Mouse (Mus musculus) heart, adult 2 months (tissue): Measurements from ENCODE around the gene 1700024P04Rik. TPM values are rescaled to one million over a fixed set of nuclear protein-coding genes. Genes with fewer than 3 reads are reported as not detected.

Experiments
- DNase-seq, 2 experiments: peaks; one replicate each; pipeline ENCODE4 v3.0.0; 2021
- H3K27ac ChIP-seq: fragments of 200-600 bp; 2 replicates; pipeline ENCODE4 v1.8.1; 2022
- H3K27me3 ChIP-seq: fragments of 200-500 bp; 2 replicates; pipeline ENCODE4 v1.6.1; 2012; ENCODE audit warnings: mild to moderate bottlenecking, low read length, inconsistent platforms, mixed read lengths; ENCODE audit not compliant: control insufficient read depth, insufficient read depth
- H3K36me3 ChIP-seq: fragments of 200-500 bp; 2 replicates; pipeline ENCODE4 v1.6.1; 2012; ENCODE audit warnings: low read length, inconsistent platforms; ENCODE audit not compliant: control insufficient read depth, insufficient read depth
- H3K4me1 ChIP-seq: fragments of 200-500 bp; 2 replicates; pipeline ENCODE4 v1.6.1; 2011; ENCODE audit warnings: low read length; ENCODE audit not compliant: control insufficient read depth, insufficient read depth
- H3K4me3 ChIP-seq: fragments of 200-600 bp; 2 replicates; pipeline ENCODE4 v1.8.1; 2022
- H3K79me2 ChIP-seq: fragments of 200-500 bp; replicated peaks from 2 replicates; pipeline ENCODE4 v1.6.1; 2012; ENCODE audit warnings: mild to moderate bottlenecking, inconsistent platforms, low read length, moderate library complexity, mixed read lengths; ENCODE audit not compliant: control insufficient read depth, insufficient read depth
- H3K9ac ChIP-seq: fragments of 200-500 bp; 2 replicates; pipeline ENCODE4 v1.6.1; 2012; ENCODE audit warnings: low read depth, mild to moderate bottlenecking, control low read depth, inconsistent platforms, low read length, mixed read lengths
- CTCF ChIP-seq: fragments of 200-600 bp; IDR thresholded peaks from 2 replicates; pipeline ENCODE4 v1.8.1; 2022; ENCODE audit warnings: antibody characterized with exemption, mild to moderate bottlenecking, moderate library complexity
- EP300 ChIP-seq: fragments of 200-500 bp; IDR thresholded peaks from 2 replicates; pipeline ENCODE4 v1.6.1; 2011; ENCODE audit warnings: low read depth, low read length, control low read depth; ENCODE audit not compliant: insufficient read depth
- POLR2A ChIP-seq: fragments of 200-500 bp; IDR thresholded peaks from 2 replicates; pipeline ENCODE4 v1.6.1; 2011; ENCODE audit warnings: mild to moderate bottlenecking, low read depth, low read length, control low read depth; ENCODE audit not compliant: insufficient read depth
- WGBS: fragments of 180-500 bp; shearing (Covaris S2); methylation state at CpG from one replicate; pipeline ENCODE4 v1.1.7; 2018; 5-methylcytosine and 5-hydroxymethylcytosine counted together
- intact Hi-C: fragments of 180-260 bp; cut with DNase I; formaldehyde crosslinking; loops from one replicate; pipeline ENCODE4 v1.15.1; 2025
- polyA plus RNA-seq: library from polyadenylated mRNA; depleted of rRNA; stranded (reverse); fragments of >200 nt; gene quantifications from 2 replicates; pipeline ENCODE4 v1.2.3, GENCODE M21; 2012
- total RNA-seq, 2 experiments: library from RNA; stranded (reverse); gene quantifications; 2 replicates each; pipeline ENCODE4 v1.2.3; 2021

The 1700024P04Rik gene
- total and polyA plus RNA-seq, 3 experiments: not detected

- Histone ChIP-seq H3K4me1 (peaks cover 2% of the 10 kb centered on the region), H3K79me2 (no peaks in the 10 kb centered on the region), H3K4me3 (no peak overlapping the region), H3K27ac (no peak overlapping the region), H3K36me3 (no peaks in the 10 kb centered on the region), H3K27me3 (no peaks in the 10 kb centered on the region), H3K9ac (no peak overlapping the region)
- no peak for TF ChIP-seq CTCF
- TF ChIP-seq EP300: no peak
- no peak for TF ChIP-seq POLR2A
- 53% methylated on average over 2 of the region's 2 CpGs for WGBS
- intact Hi-C loops: no loop called here
- DNase-seq: no peak
Observed at GRCm38 (mm10) chr13:98956209-98956608, 28.2 kb downstream of the 1700024P04Rik start.

GRCm38 (mm10) chr13:98955676-98956075 lies 28.7 kb downstream of the 1700024P04Rik start:
- TF ChIP-seq CTCF (no peak), POLR2A (no peak), EP300 (no peak)
- Histone ChIP-seq H3K9ac (no peak overlapping the region), H3K27ac (no peak overlapping the region), H3K36me3 (no peaks in the 10 kb centered on the region), H3K4me1 (peaks cover 2% of the 10 kb centered on the region), H3K27me3 (no peaks in the 10 kb centered on the region), H3K79me2 (no peaks in the 10 kb centered on the region), H3K4me3 (no peak overlapping the region)
- DNase-seq: no peak
- intact Hi-C loops: no loop called here
- 66% methylated on average over 6 of the region's 6 CpGs for WGBS

GRCm38 (mm10) chr13:98955226-98955625 lies 29.1 kb downstream of the 1700024P04Rik start:
- no peak overlapping the region for H3K9ac ChIP-seq
- H3K27me3 ChIP-seq: no peaks in the 10 kb centered on the region

GRCm38 (mm10) chr13:98953830-98954229 lies 30.5 kb downstream of the 1700024P04Rik start:
- Histone ChIP-seq H3K36me3 (no peaks in the 10 kb centered on the region), H3K27me3 (no peaks in the 10 kb centered on the region), H3K79me2 (no peaks in the 10 kb centered on the region), H3K9ac (no peak overlapping the region), H3K4me3 (no peak overlapping the region), H3K4me1 (peaks cover 2% of the 10 kb centered on the region), H3K27ac (no peak overlapping the region)
- TF ChIP-seq POLR2A (no peak), CTCF (no peak), EP300 (no peak)
- intact Hi-C loops: no loop called here
- 72% methylated on average over 5 of the region's 5 CpGs for WGBS
- DNase-seq: no peak

More at GRCm38 (mm10) chr13:98955226-98955625, 29.1 kb downstream of the 1700024P04Rik start:
- Histone ChIP-seq H3K79me2 (no peaks in the 10 kb centered on the region), H3K4me1 (peaks cover 2% of the 10 kb centered on the region), H3K27ac (peak overlapping the region; percentile 2; the same call in 1 of the 2 replicates), H3K4me3 (no peak overlapping the region), H3K36me3 (no peaks in the 10 kb centered on the region)
- 3% methylated on average over 5 of the region's 5 CpGs for WGBS
- peak; percentile 33 to 51 for DNase-seq
- TF ChIP-seq POLR2A (no peak), CTCF (no peak), EP300 (no peak)
- intact Hi-C loops: no loop called here

- Histone ChIP-seq H3K27me3 (no peaks in the 10 kb centered on the region), H3K4me1 (peaks cover 2% of the 10 kb centered on the region), H3K27ac (no peak overlapping the region), H3K9ac (no peak overlapping the region), H3K4me3 (no peak overlapping the region), H3K36me3 (no peaks in the 10 kb centered on the region), H3K79me2 (no peaks in the 10 kb centered on the region)
- intact Hi-C loops: no loop called here
- no peak for DNase-seq
- TF ChIP-seq CTCF (no peak), POLR2A (no peak), EP300 (no peak)
- WGBS: 80% methylated on average over 7 of the region's 7 CpGs
Observed at GRCm38 (mm10) chr13:98951951-98952350, 32.4 kb downstream of the 1700024P04Rik start.

- no peak overlapping the region for H3K4me3 ChIP-seq
- intact Hi-C loops: no loop called here
- H3K9ac ChIP-seq: no peak overlapping the region
- H3K4me1 ChIP-seq: no peaks in the 10 kb centered on the region
- WGBS: 71% methylated on average over 4 of the region's 4 CpGs
- H3K27me3 ChIP-seq: no peaks in the 10 kb centered on the region
- DNase-seq: no peak
- no peaks in the 10 kb centered on the region for H3K36me3 ChIP-seq
- no peak overlapping the region for H3K27ac ChIP-seq
- no peak for TF ChIP-seq EP300
- TF ChIP-seq POLR2A: no peak
- no peak for TF ChIP-seq CTCF
- no peaks in the 10 kb centered on the region for H3K79me2 ChIP-seq
Observed at GRCm38 (mm10) chr13:98948146-98948545, 36.2 kb downstream of the 1700024P04Rik start.
